Mouse (Mus musculus) liver, embryonic 14.5 days (tissue): ENCODE measurements around the gene Cacnb4.

ENCODE experiments used
- CTCF ChIP-seq: IDR thresholded peaks from 2 replicates; pipeline ENCODE4 v1.5.1; 2016; ENCODE audit warnings: antibody characterized with exemption, low read depth, control low read depth
- EP300 ChIP-seq: IDR thresholded peaks from 2 replicates; pipeline ENCODE4 v1.6.1; 2016; ENCODE audit warnings: antibody characterized with exemption, low read depth

- TF ChIP-seq CTCF (no peak), EP300 (no peak)
Observed at GRCm38 (mm10) chr2:52516534-52516933, 160.1 kb downstream of the Cacnb4 start.
